15 mouse cellular contexts compared by ENCODE assay signal in genomic region chr3:83450662-83451061, GRCm38 (mm10).
DNase-seq lines count a peak whose midpoint lies in the region; ATAC-seq and TF ChIP-seq lines count a peak whose summit lies in the region.
"Had no signal": no experiment of that assay in that cellular context is flagged by ENCODE, and none has a peak within 500 bp of the region (broad histone marks: within the 10 kb centered on the region; RNA-seq: fewer than 3 reads in every experiment).

No protein-coding gene starts in this region.

- peak overlapping the region; percentile 62; the same call in 1 of the 2 replicates for H3K27ac ChIP-seq in heart, embryonic 12.5 days (ENCODE audit: poor library complexity, severe bottlenecking)
- H3K27ac ChIP-seq: limb, embryonic 10.5 days; liver, embryonic 14.5 days had no signal

- no peak overlapping the region for H3K4me2 ChIP-seq in heart, embryonic 12.5 days

- no peak overlapping the region for H3K4me3 ChIP-seq in heart, embryonic 12.5 days
- H3K4me3 ChIP-seq: limb, embryonic 10.5 days; megakaryocyte, embryonic 14.5 days had no signal

- TF ChIP-seq CTCF in Patski (IDR thresholded peaks at IDR 0.05), result no peak

- no peaks in the 10 kb centered on the region for H3K27me3 ChIP-seq in Patski
- H3K27me3 ChIP-seq in heart, embryonic 12.5 days (replicated peaks), result no peaks in the 10 kb centered on the region
- H3K27me3 ChIP-seq: megakaryocyte, embryonic 14.5 days had no signal

- CTCF ChIA-PET in Patski (lab: Charles Lee), result interaction anchor here (1.4 to 2.3 kb wide), 2 partner anchors 10 kb away, joined by 3 to 12 read pairs; no protein-coding TSS in a partner anchor

- in situ Hi-C loops in Patski (cut with MboI; ENCODE audit: low pct_unique_long_range_greater_than_20kb), result no loop called here

- POLR2A ChIA-PET in Patski (lab: Charles Lee), result no interaction called here

- no peak overlapping the region for H3K9ac ChIP-seq in heart, embryonic 12.5 days
- H3K9ac ChIP-seq: liver, embryonic 14.5 days had no signal

- WGBS in heart, embryonic 12.5 days, result 15% methylated on average over 2 of the region's 2 CpGs

- H3K9me3 ChIP-seq in heart, embryonic 12.5 days (replicated peaks), result no peaks in the 10 kb centered on the region
- H3K9me3 ChIP-seq: G1E; limb, embryonic 10.5 days; megakaryocyte, embryonic 14.5 days had no signal

- peak; percentile 36 for DNase-seq in adrenal gland, adult 2 months
- no peak for DNase-seq in adrenal gland, adult 18-20 months (ENCODE audit: low spot score in 2 of 2)
- peak; percentile 24 for DNase-seq in Patski (ENCODE audit: low read depth, low spot score)
- no peak for DNase-seq in cerebellum, adult 9-11 months
- DNase-seq in layer of hippocampus, postnatal 10 days (ENCODE audit: low spot score in 2 of 2), result no peak
- DNase-seq: right cerebral cortex, postnatal 14 days had no signal

- peaks cover 15% of the 10 kb centered on the region for H3K4me1 ChIP-seq in heart, embryonic 12.5 days (replicated peaks)
- H3K4me1 ChIP-seq: limb, embryonic 10.5 days had no signal

- no peaks in the 10 kb centered on the region for H3K36me3 ChIP-seq in heart, embryonic 12.5 days
- H3K36me3 ChIP-seq: G1E; limb, embryonic 10.5 days had no signal

- ATAC-seq in Patski, result no peak
- ATAC-seq in heart, embryonic 12.5 days (ENCODE audit: insufficient number of reproducible peaks, low FRiP score), result no peak
- 0 out of 4 replicates have a peak, but pooled peaks have one; percentile 27 to 32 for ATAC-seq in hematopoietic stem cell, adult 5-6 weeks (replicated peaks in 1 of 2; ENCODE audit: insufficient read depth in 1 of 2, low FRiP score in 2 of 2, low TSS enrichment in 1 of 2, low read depth in 1 of 2, poor library complexity in 2 of 2, severe bottlenecking in 2 of 2)
- no peak for ATAC-seq in megakaryocyte progenitor cell, adult 5-6 weeks (replicated peaks; ENCODE audit: poor library complexity)
- ATAC-seq: activated CD4-positive, CD25-positive, alpha-beta regulatory T cell, adult 4 months; intestine, postnatal 0 days had no signal

Comparison
In these comparisons a context has a peak if more than half of its experiments do, and no peak if none do; other contexts are left out.
1. DNase-seq: peak in adrenal gland, adult 2 months (single experiment) and Patski (single experiment); none in adrenal gland, adult 18-20 months (0 of 2), cerebellum, adult 9-11 months (single experiment) and layer of hippocampus, postnatal 10 days (0 of 2).
2. ATAC-seq: peak in hematopoietic stem cell, adult 5-6 weeks (2 of 2); none in Patski (single experiment), heart, embryonic 12.5 days (single experiment) and megakaryocyte progenitor cell, adult 5-6 weeks (single experiment).